Mouse (Mus musculus): ENCODE results near the gene Dohh. TPM values are rescaled to one million over a fixed set of nuclear protein-coding genes. Genes with fewer than 3 reads are reported as not detected.

The Dohh gene
- polyA plus RNA-seq, 1 experiment from 2014 or later, result 78.7 TPM

- peaks cover 37% of the 10 kb centered on the region for H3K4me1 ChIP-seq (ENCODE audit: control insufficient read depth, insufficient read depth, low read length)
- peaks cover 15% of the 10 kb centered on the region for H3K36me3 ChIP-seq (ENCODE audit: control insufficient read depth, insufficient read depth, low read length)
- ATAC-seq (peak; percentile 86), DNase-seq (ENCODE audit: low spot score) (peak; percentile 91)
- peak overlapping the region; percentile 45 for H3K4me2 ChIP-seq (ENCODE audit: low read length)
- peak overlapping the region; percentile 90 for H3K27ac ChIP-seq (ENCODE audit: low read depth, low read length)
- no peaks in the 10 kb centered on the region for H3K9me3 ChIP-seq (replicated peaks; ENCODE audit: control insufficient read depth, low read length)
- WGBS, result under 1% methylated on average over 18 of the region's 26 CpGs
- no peaks in the 10 kb centered on the region for H3K27me3 ChIP-seq (replicated peaks; ENCODE audit: control insufficient read depth, insufficient read depth, low read length)
- H3K4me3 ChIP-seq (ENCODE audit: low read depth, low read length), result peak overlapping the region; percentile 15
- peak overlapping the region; percentile 48 for H3K9ac ChIP-seq (ENCODE audit: low read length)
These were observed 32.5 kb downstream of the Dohh start for GRCm38 (mm10) chr10:81416581-81417226.

- 45% methylated on average over 11 of the region's 12 CpGs for WGBS
- H3K9me3 ChIP-seq (replicated peaks; ENCODE audit: control insufficient read depth, low read length), result no peaks in the 10 kb centered on the region
- no peak for ATAC-seq
- no peaks in the 10 kb centered on the region for H3K27me3 ChIP-seq (replicated peaks; ENCODE audit: control insufficient read depth, insufficient read depth, low read length)
- peaks cover 15% of the 10 kb centered on the region for H3K36me3 ChIP-seq (ENCODE audit: control insufficient read depth, insufficient read depth, low read length)
- H3K4me3 ChIP-seq (ENCODE audit: low read depth, low read length), result peak overlapping the region; percentile 15
- DNase-seq (ENCODE audit: low spot score), result no peak
- peaks cover 34% of the 10 kb centered on the region for H3K4me1 ChIP-seq (ENCODE audit: control insufficient read depth, insufficient read depth, low read length)
- H3K9ac ChIP-seq (ENCODE audit: low read length), result peak overlapping the region; percentile 48
- H3K27ac ChIP-seq (ENCODE audit: low read depth, low read length), result peak overlapping the region; percentile 90
- H3K4me2 ChIP-seq (ENCODE audit: low read length), result peak overlapping the region; percentile 45
These were observed 33.3 kb downstream of the Dohh start for GRCm38 (mm10) chr10:81417227-81418215.

GRCm38 (mm10) chr10:81418216-81419070 lies 34.2 kb downstream of the Dohh start:
- Histone ChIP-seq H3K27ac (ENCODE audit: low read depth, low read length) (peak overlapping the region; percentile 5; the same call in 1 of the 2 replicates), H3K4me2 (ENCODE audit: low read length) (no peak overlapping the region), H3K9me3 (replicated peaks; ENCODE audit: control insufficient read depth, low read length) (no peaks in the 10 kb centered on the region), H3K27me3 (replicated peaks; ENCODE audit: control insufficient read depth, insufficient read depth, low read length) (no peaks in the 10 kb centered on the region), H3K36me3 (ENCODE audit: control insufficient read depth, insufficient read depth, low read length) (peaks cover 15% of the 10 kb centered on the region), H3K4me3 (ENCODE audit: low read depth, low read length) (no peak overlapping the region), H3K9ac (ENCODE audit: low read length) (no peak overlapping the region), H3K4me1 (ENCODE audit: control insufficient read depth, insufficient read depth, low read length) (peaks cover 34% of the 10 kb centered on the region)
- 46% methylated on average over 11 of the region's 11 CpGs for WGBS
- ATAC-seq, result no peak
- DNase-seq (ENCODE audit: low spot score), result peak; percentile 49

GRCm38 (mm10) chr10:81419111-81419928 lies 35.1 kb downstream of the Dohh start:
- WGBS, result 94% methylated on average over 10 of the region's 10 CpGs
- H3K9me3 ChIP-seq (replicated peaks; ENCODE audit: control insufficient read depth, low read length), result no peaks in the 10 kb centered on the region
- ATAC-seq (no peak), DNase-seq (ENCODE audit: low spot score) (no peak)
- H3K9ac ChIP-seq (ENCODE audit: low read length), result no peak overlapping the region
- H3K4me1 ChIP-seq (ENCODE audit: control insufficient read depth, insufficient read depth, low read length), result peaks cover 30% of the 10 kb centered on the region
- H3K4me2 ChIP-seq (ENCODE audit: low read length), result no peak overlapping the region
- no peak overlapping the region for H3K27ac ChIP-seq (ENCODE audit: low read depth, low read length)
- peaks cover 15% of the 10 kb centered on the region for H3K36me3 ChIP-seq (ENCODE audit: control insufficient read depth, insufficient read depth, low read length)
- H3K4me3 ChIP-seq (ENCODE audit: low read depth, low read length), result no peak overlapping the region
- H3K27me3 ChIP-seq (replicated peaks; ENCODE audit: control insufficient read depth, insufficient read depth, low read length), result no peaks in the 10 kb centered on the region

- H3K4me1 ChIP-seq (ENCODE audit: control insufficient read depth, insufficient read depth, low read length), result peaks cover 32% of the 10 kb centered on the region
- DNase-seq (ENCODE audit: low spot score), result no peak
These were observed 36.1 kb downstream of the Dohh start for GRCm38 (mm10) chr10:81420191-81420767.

GRCm38 (mm10) chr10:81421041-81421796 lies 37.0 kb downstream of the Dohh start:
- ATAC-seq (no peak), DNase-seq (ENCODE audit: low spot score) (no peak)
- H3K9ac ChIP-seq (ENCODE audit: low read length), result no peak overlapping the region
- H3K4me1 ChIP-seq (ENCODE audit: control insufficient read depth, insufficient read depth, low read length), result peaks cover 30% of the 10 kb centered on the region
- WGBS, result 70% methylated on average over 4 of the region's 4 CpGs
- no peak overlapping the region for H3K4me2 ChIP-seq (ENCODE audit: low read length)
- no peaks in the 10 kb centered on the region for H3K27me3 ChIP-seq (replicated peaks; ENCODE audit: control insufficient read depth, insufficient read depth, low read length)
- H3K27ac ChIP-seq (ENCODE audit: low read depth, low read length), result no peak overlapping the region
- H3K9me3 ChIP-seq (replicated peaks; ENCODE audit: control insufficient read depth, low read length), result no peaks in the 10 kb centered on the region
- H3K4me3 ChIP-seq (ENCODE audit: low read depth, low read length), result no peak overlapping the region
- peaks cover 15% of the 10 kb centered on the region for H3K36me3 ChIP-seq (ENCODE audit: control insufficient read depth, insufficient read depth, low read length)

More at GRCm38 (mm10) chr10:81420191-81420767, 36.1 kb downstream of the Dohh start:
- Histone ChIP-seq H3K27me3 (replicated peaks; ENCODE audit: control insufficient read depth, insufficient read depth, low read length) (no peaks in the 10 kb centered on the region), H3K36me3 (ENCODE audit: control insufficient read depth, insufficient read depth, low read length) (peaks cover 15% of the 10 kb centered on the region), H3K9me3 (replicated peaks; ENCODE audit: control insufficient read depth, low read length) (no peaks in the 10 kb centered on the region), H3K9ac (ENCODE audit: low read length) (no peak overlapping the region), H3K27ac (ENCODE audit: low read depth, low read length) (no peak overlapping the region), H3K4me2 (ENCODE audit: low read length) (no peak overlapping the region), H3K4me3 (ENCODE audit: low read depth, low read length) (no peak overlapping the region)
- 90% methylated on average over 40 of the region's 40 CpGs for WGBS
- no peak for ATAC-seq

- Histone ChIP-seq H3K4me3 (ENCODE audit: low read depth, low read length) (no peak overlapping the region), H3K36me3 (ENCODE audit: control insufficient read depth, insufficient read depth, low read length) (peaks cover 15% of the 10 kb centered on the region), H3K9me3 (replicated peaks; ENCODE audit: control insufficient read depth, low read length) (no peaks in the 10 kb centered on the region), H3K4me1 (ENCODE audit: control insufficient read depth, insufficient read depth, low read length) (peaks cover 32% of the 10 kb centered on the region), H3K27ac (ENCODE audit: low read depth, low read length) (no peak overlapping the region), H3K27me3 (replicated peaks; ENCODE audit: control insufficient read depth, insufficient read depth, low read length) (no peaks in the 10 kb centered on the region), H3K4me2 (ENCODE audit: low read length) (no peak overlapping the region), H3K9ac (ENCODE audit: low read length) (no peak overlapping the region)
- DNase-seq (ENCODE audit: low spot score) (no peak), ATAC-seq (no peak)
- 87% methylated on average over 5 of the region's 5 CpGs for WGBS
These were observed 37.5 kb downstream of the Dohh start for GRCm38 (mm10) chr10:81421797-81422100.
